Mouse (Mus musculus): ENCODE results near the gene Hectd4.

DNA sequence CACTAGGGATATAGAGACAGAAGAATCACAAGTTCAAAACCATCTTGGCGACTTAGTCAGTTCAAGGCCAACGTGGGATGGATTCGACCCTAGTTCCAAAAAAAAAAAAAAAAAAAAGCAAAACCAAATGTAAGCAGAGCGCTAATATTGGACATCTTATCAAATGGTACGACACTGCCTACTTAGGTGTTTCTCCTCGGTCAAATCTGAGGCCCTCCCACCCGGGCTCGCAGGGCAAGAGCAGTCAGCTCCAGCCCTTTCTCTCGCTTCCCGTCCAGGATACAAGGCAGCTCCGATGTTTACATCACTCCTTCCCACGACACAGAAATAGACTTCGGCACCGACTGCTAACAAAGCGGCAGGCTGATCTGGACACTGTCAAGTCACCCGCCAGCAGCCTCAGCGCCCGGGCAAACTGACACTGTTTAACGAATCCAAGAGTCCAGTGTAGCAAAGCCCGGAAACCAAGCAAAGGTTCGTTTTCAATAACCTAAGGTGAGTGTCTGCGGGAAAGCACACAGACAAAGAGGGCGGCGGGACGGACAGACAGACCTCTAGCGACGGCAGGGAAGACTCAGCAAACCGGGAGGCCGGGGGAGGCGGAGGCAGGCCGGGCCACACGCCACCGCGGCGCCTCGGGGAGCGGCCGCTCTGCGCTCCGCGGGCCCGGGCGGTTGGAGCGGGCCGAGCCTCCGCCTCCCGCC, 164.9 kb downstream of the Hectd4 start:
- no peak for TF ChIP-seq POLR2A (IDR thresholded peaks at IDR 0.05; ENCODE audit: control insufficient read depth, extremely low read depth, insufficient read depth, low read length, poor library complexity)
- TF ChIP-seq CTCF (IDR thresholded peaks at IDR 0.05; ENCODE audit: borderline replicate concordance, control insufficient read depth, extremely low read depth, insufficient read depth, low read length, poor library complexity) = no peak

Measured in thymus, adult 2 months (tissue).